21 mouse cellular contexts compared by ENCODE assay signal in the genomic region with DNA sequence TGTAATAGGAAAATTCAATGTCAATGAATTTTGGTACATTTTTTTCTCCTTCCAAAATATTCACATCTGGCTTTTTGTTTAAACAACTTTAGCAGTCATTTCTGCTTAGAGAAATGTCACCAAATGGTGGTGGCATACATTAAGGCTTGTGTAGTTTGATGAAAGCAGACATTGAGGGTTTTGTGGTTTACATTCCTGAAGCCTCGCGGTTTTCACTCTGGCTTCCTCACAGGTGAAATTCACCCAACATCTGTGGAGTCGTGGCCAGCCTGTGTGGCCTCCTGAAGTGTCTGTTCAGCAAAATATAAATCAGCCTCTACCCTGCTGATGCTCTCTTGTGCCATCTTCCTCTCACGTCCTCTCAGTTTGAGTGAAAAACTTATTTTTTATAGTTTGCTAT.
"Had no signal": no experiment of that assay in that cellular context is flagged by ENCODE, and none has a peak within 500 bp of the region (broad histone marks: within the 10 kb centered on the region; RNA-seq: fewer than 3 reads in every experiment).

No protein-coding gene starts in this region.

- H3K9me3 ChIP-seq: lung, embryonic 15.5 days; midbrain, embryonic 10.5 days; midbrain, embryonic 12.5 days; neural tube, embryonic 13.5 days; neural tube, embryonic 15.5 days had no signal

- H3K9ac ChIP-seq: liver, postnatal 0 days; lung, embryonic 15.5 days; midbrain, embryonic 12.5 days; neural tube, embryonic 13.5 days; neural tube, embryonic 15.5 days had no signal

- H3K27me3 ChIP-seq: lung, embryonic 15.5 days; midbrain, embryonic 12.5 days; neural tube, embryonic 13.5 days; neural tube, embryonic 15.5 days had no signal

- H3K4me3 ChIP-seq: lung, embryonic 15.5 days; midbrain, embryonic 10.5 days; midbrain, embryonic 12.5 days; myocyte; neural tube, embryonic 13.5 days; neural tube, embryonic 15.5 days had no signal

- DNase-seq: liver, postnatal 0 days; lung, adult 2 months; lung, postnatal 14 days; lung, postnatal 4 days; midbrain, embryonic 14.5 days; retina, postnatal 1 day; right cerebral cortex, adult 18-20 months; right cerebral cortex, postnatal 25 days; right cerebral cortex, postnatal 4 days; spleen, adult 18-20 months; thymus, adult 18-20 months; thymus, postnatal 14 days; thymus, postnatal 36 days had no signal

- H3K4me2 ChIP-seq: lung, embryonic 15.5 days; midbrain, embryonic 12.5 days; neural tube, embryonic 13.5 days; neural tube, embryonic 15.5 days had no signal

- ATAC-seq: liver, postnatal 0 days; lung, postnatal 0 days; midbrain, embryonic 16.5 days had no signal

- H3K36me3 ChIP-seq: lung, embryonic 15.5 days; midbrain, embryonic 10.5 days; midbrain, embryonic 12.5 days; neural tube, embryonic 13.5 days; neural tube, embryonic 15.5 days had no signal

- H3K4me1 ChIP-seq: lung, embryonic 15.5 days; midbrain, embryonic 10.5 days; midbrain, embryonic 12.5 days; neural tube, embryonic 13.5 days; neural tube, embryonic 15.5 days had no signal

- H3K27ac ChIP-seq: lung, embryonic 15.5 days; midbrain, embryonic 10.5 days; midbrain, embryonic 12.5 days; neural tube, embryonic 13.5 days; neural tube, embryonic 15.5 days had no signal
